Mouse (Mus musculus) hindbrain, embryonic 12.5 days (tissue): ENCODE results near the gene Psma5. TPM values are rescaled to one million over a fixed set of nuclear protein-coding genes. Genes with fewer than 3 reads are reported as not detected.

Source experiments
- ATAC-seq: fragments of 200-750 bp; cut with Nextera tagmentation; 2 replicates; pipeline ENCODE4 v1.8.0; 2017; ENCODE audit warnings: moderate TSS enrichment; ENCODE audit not compliant: low FRiP score
- H3K27ac ChIP-seq: fragments of 300-500 bp; sonication (generic); 2 replicates; pipeline ENCODE4 v1.5.1; 2016; ENCODE audit warnings: mild to moderate bottlenecking
- H3K27me3 ChIP-seq: fragments of 300-500 bp; sonication (generic); 2 replicates; pipeline ENCODE4 v1.6.1; 2016; ENCODE audit warnings: mild to moderate bottlenecking
- H3K36me3 ChIP-seq: fragments of 300-500 bp; sonication (generic); 2 replicates; pipeline ENCODE4 v1.6.1; 2016; ENCODE audit warnings: mild to moderate bottlenecking
- H3K4me1 ChIP-seq: fragments of 300-500 bp; sonication (generic); 2 replicates; pipeline ENCODE4 v1.6.1; 2016
- H3K4me2 ChIP-seq: fragments of 300-500 bp; sonication (generic); replicated peaks from 2 replicates; pipeline ENCODE4 v1.6.1; 2016; ENCODE audit warnings: mild to moderate bottlenecking
- H3K4me3 ChIP-seq: fragments of 300-500 bp; sonication (generic); 2 replicates; pipeline ENCODE4 v1.5.1; 2016; ENCODE audit warnings: mild to moderate bottlenecking
- H3K9ac ChIP-seq: fragments of 300-500 bp; sonication (generic); 2 replicates; pipeline ENCODE4 v1.6.1; 2016; ENCODE audit warnings: mild to moderate bottlenecking, moderate library complexity
- H3K9me3 ChIP-seq: fragments of 300-500 bp; sonication (generic); replicated peaks from 2 replicates; pipeline ENCODE4 v1.6.1; 2016; ENCODE audit warnings: mild to moderate bottlenecking
- WGBS: fragments of 180-500 bp; shearing (Covaris S2); methylation state at CpG from one replicate; pipeline ENCODE4 v1.1.7; 2016; 5-methylcytosine and 5-hydroxymethylcytosine counted together
- polyA plus RNA-seq: library from polyadenylated mRNA; unstranded; fragments of >200 nt; fragmentation: Nextera tagmentation; extraction: Ambion mirVana; gene quantifications from 2 replicates; pipeline ENCODE4 v1.2.1, GENCODE M21; 2016

Psma5 gene
- polyA plus RNA-seq, 1 experiment from 2014 or later: 218 TPM

- H3K4me2 ChIP-seq: no peak overlapping the region
- no peak overlapping the region for H3K4me3 ChIP-seq
- 64% methylated on average over 2 of the region's 2 CpGs for WGBS
- H3K27ac ChIP-seq: no peak overlapping the region
- H3K9me3 ChIP-seq: no peaks in the 10 kb centered on the region
- H3K9ac ChIP-seq: no peak overlapping the region
- H3K27me3 ChIP-seq: no peaks in the 10 kb centered on the region
- H3K36me3 ChIP-seq: peaks cover 7% of the 10 kb centered on the region; the same call in 1 of the 2 replicates
- H3K4me1 ChIP-seq: no peaks in the 10 kb centered on the region
- ATAC-seq: no peak
Measured at GRCm38 (mm10) chr3:108318517-108318916, 61.8 kb downstream of the Psma5 start.

- Histone ChIP-seq H3K9me3 (no peaks in the 10 kb centered on the region), H3K4me2 (no peak overlapping the region), H3K4me3 (no peak overlapping the region), H3K4me1 (no peaks in the 10 kb centered on the region), H3K27ac (no peak overlapping the region), H3K27me3 (no peaks in the 10 kb centered on the region), H3K36me3 (peaks cover 17% of the 10 kb centered on the region; the same call in 1 of the 2 replicates), H3K9ac (no peak overlapping the region)
- no peak for ATAC-seq
- whole genome bisulfite sequencing: 81% methylated on average over 4 of the region's 4 CpGs
Measured at GRCm38 (mm10) chr3:108321671-108322070, 64.9 kb downstream of the Psma5 start.

- H3K9ac ChIP-seq: no peak overlapping the region
- no peaks in the 10 kb centered on the region for H3K9me3 ChIP-seq
- H3K4me1 ChIP-seq: no peaks in the 10 kb centered on the region
- WGBS: 96% methylated on average over 4 of the region's 4 CpGs
- no peak for ATAC-seq
- H3K36me3 ChIP-seq: peaks cover 21% of the 10 kb centered on the region; the same call in 1 of the 2 replicates
- H3K4me3 ChIP-seq: no peak overlapping the region
- H3K27me3 ChIP-seq: no peaks in the 10 kb centered on the region
- no peak overlapping the region for H3K27ac ChIP-seq
- H3K4me2 ChIP-seq: no peak overlapping the region
Measured at GRCm38 (mm10) chr3:108322136-108322535, 65.4 kb downstream of the Psma5 start.

- no peak overlapping the region for H3K4me2 ChIP-seq
- H3K4me1 ChIP-seq: no peaks in the 10 kb centered on the region
- H3K9ac ChIP-seq: no peak overlapping the region
- no peaks in the 10 kb centered on the region for H3K9me3 ChIP-seq
- no peaks in the 10 kb centered on the region for H3K27me3 ChIP-seq
- H3K4me3 ChIP-seq: no peak overlapping the region
- peaks cover 29% of the 10 kb centered on the region; the same call in 1 of the 2 replicates for H3K36me3 ChIP-seq
- no peak overlapping the region for H3K27ac ChIP-seq
- no peak for ATAC-seq
- WGBS: 81% methylated on average over 3 of the region's 3 CpGs
Measured at GRCm38 (mm10) chr3:108322962-108323361, 66.2 kb downstream of the Psma5 start.

- Histone ChIP-seq H3K4me3 (no peak overlapping the region), H3K27ac (no peak overlapping the region), H3K36me3 (peaks cover 40% of the 10 kb centered on the region), H3K27me3 (no peaks in the 10 kb centered on the region), H3K4me2 (no peak overlapping the region), H3K4me1 (no peaks in the 10 kb centered on the region), H3K9me3 (no peaks in the 10 kb centered on the region), H3K9ac (no peak overlapping the region)
- WGBS: 87% methylated on average over 4 of the region's 4 CpGs
- no peak for ATAC-seq
Measured at GRCm38 (mm10) chr3:108324837-108325236, 68.1 kb downstream of the Psma5 start.

- H3K36me3 ChIP-seq: peaks cover 46% of the 10 kb centered on the region
- H3K27ac ChIP-seq: no peak overlapping the region
- no peaks in the 10 kb centered on the region for H3K4me1 ChIP-seq
- H3K9ac ChIP-seq: no peak overlapping the region
- WGBS: 95% methylated on average over 9 of the region's 9 CpGs
- ATAC-seq: no peak
- H3K4me2 ChIP-seq: no peak overlapping the region
- no peaks in the 10 kb centered on the region for H3K27me3 ChIP-seq
- H3K4me3 ChIP-seq: no peak overlapping the region
- no peaks in the 10 kb centered on the region for H3K9me3 ChIP-seq
Measured at GRCm38 (mm10) chr3:108325521-108325920, 68.8 kb downstream of the Psma5 start.

- no peaks in the 10 kb centered on the region for H3K27me3 ChIP-seq
- no peak overlapping the region for H3K27ac ChIP-seq
- no peaks in the 10 kb centered on the region for H3K9me3 ChIP-seq
- no peak for ATAC-seq
- H3K9ac ChIP-seq: no peak overlapping the region
- no peak overlapping the region for H3K4me3 ChIP-seq
- 92% methylated on average over 8 of the region's 8 CpGs for WGBS
- H3K36me3 ChIP-seq: peaks cover 59% of the 10 kb centered on the region
- H3K4me2 ChIP-seq: no peak overlapping the region
- no peaks in the 10 kb centered on the region for H3K4me1 ChIP-seq
Measured at GRCm38 (mm10) chr3:108327275-108327674, 70.5 kb downstream of the Psma5 start.

GRCm38 (mm10) chr3:108327916-108328315, 71.2 kb downstream of the Psma5 start:
- Histone ChIP-seq H3K27ac (no peak overlapping the region), H3K4me3 (no peak overlapping the region), H3K9me3 (no peaks in the 10 kb centered on the region), H3K9ac (no peak overlapping the region), H3K27me3 (no peaks in the 10 kb centered on the region), H3K4me2 (no peak overlapping the region), H3K4me1 (no peaks in the 10 kb centered on the region), H3K36me3 (peaks cover 64% of the 10 kb centered on the region)
- no peak for ATAC-seq
- WGBS: 87% methylated on average over 3 of the region's 3 CpGs

GRCm38 (mm10) chr3:108328441-108328841, 71.7 kb downstream of the Psma5 start:
- peak overlapping the region; percentile 41; the same call in 1 of the 2 replicates for H3K27ac ChIP-seq
- H3K36me3 ChIP-seq: peaks cover 68% of the 10 kb centered on the region
- no peak overlapping the region for H3K4me3 ChIP-seq
- H3K4me2 ChIP-seq: no peak overlapping the region
- ATAC-seq: 0 out of 2 replicates have a peak, but pooled peaks have one; percentile 48
- H3K4me1 ChIP-seq: no peaks in the 10 kb centered on the region
- no peaks in the 10 kb centered on the region for H3K9me3 ChIP-seq
- WGBS: 69% methylated on average over 9 of the region's 9 CpGs
- no peaks in the 10 kb centered on the region for H3K27me3 ChIP-seq
- H3K9ac ChIP-seq: no peak overlapping the region

Other genes with a start within 250 kb of the Psma5 start
- 24.1 and 26.8 TPM in 2 replicates for gene Gstm1, start 239.0 kb upstream of the Psma5 start, polyA plus RNA-seq
- 12.1 and 12.5 TPM in 2 replicates for gene Gstm4, start 212.0 kb upstream of the Psma5 start, polyA plus RNA-seq
- gene Ampd2, start 170.3 kb upstream of the Psma5 start, polyA plus RNA-seq: 46.5 and 50.2 TPM in 2 replicates
- 0.33 and 0.37 TPM in 2 replicates for gene Gnat2, start 164.1 kb upstream of the Psma5 start, polyA plus RNA-seq
- gene Gnai3, start 110.8 kb upstream of the Psma5 start, polyA plus RNA-seq: 193 and 201 TPM in 2 replicates
- 0.72 and 1.2 TPM in 2 replicates for gene Gpr61, start 102.0 kb upstream of the Psma5 start, polyA plus RNA-seq
- 10.7 and 13.1 TPM in 2 replicates for gene Amigo1, start 70.6 kb upstream of the Psma5 start, polyA plus RNA-seq
- gene Cyb561d1, start 55.7 kb upstream of the Psma5 start, polyA plus RNA-seq: 5.0 and 5.6 TPM in 2 replicates
- gene Atxn7l2, start 46.0 kb upstream of the Psma5 start, polyA plus RNA-seq: 27.6 and 29.6 TPM in 2 replicates
- 0.58 and 0.72 TPM in 2 replicates for gene Sypl2, start 30.3 kb upstream of the Psma5 start, polyA plus RNA-seq
- 35.0 TPM in 2 replicates for gene Sort1, start 27.2 kb downstream of the Psma5 start, polyA plus RNA-seq
- gene Mybphl, start 108.0 kb downstream of the Psma5 start, polyA plus RNA-seq: not detected in 2 replicates
- 39.4 and 41.0 TPM in 2 replicates for gene Psrc1, start 126.9 kb downstream of the Psma5 start, polyA plus RNA-seq
- gene Celsr2, start 158.6 kb downstream of the Psma5 start, polyA plus RNA-seq: 63.3 and 75.2 TPM in 2 replicates
- 186 and 188 TPM in 2 replicates for gene Sars, start 188.3 kb downstream of the Psma5 start, polyA plus RNA-seq